Mouse (Mus musculus) MEL (cell line): ENCODE measurements at regions not wholly inside any gene's neighbourhood (a gene's known extent, or its start where the extent isn't known, plus 50 kb on each side); places are given as distances from the start of the nearest gene placed in this dataset.

Source experiments
- CTCF ChIP-seq, 3 experiments: IDR thresholded peaks in 2 of 3; conservative IDR thresholded peaks in 1 of 3; 2 replicates each; pipeline ENCODE4 v1.5.1; 2011 to 2012; ENCODE audit warnings: low read length in 3 of 3, low read depth in 2 of 3, mild to moderate bottlenecking in 2 of 3, improper control_type of control experiment in 1 of 3, inconsistent platforms in 1 of 3, mixed read lengths in 1 of 3, moderate library complexity in 1 of 3; ENCODE audit not compliant: control insufficient read depth in 1 of 3, insufficient read depth in 1 of 3, poor library complexity in 1 of 3, severe bottlenecking in 1 of 3
- EP300 ChIP-seq, 2 experiments: IDR thresholded peaks; 2 replicates each; pipeline ENCODE4 v1.6.1; 2011; ENCODE audit warnings: improper control_type of control experiment in 2 of 2, low read length in 2 of 2, low read depth in 1 of 2, mild to moderate bottlenecking in 1 of 2
- MAZ ChIP-seq: IDR thresholded peaks from 2 replicates; pipeline ENCODE4 v1.6.1; 2012; ENCODE audit warnings: low read depth, mild to moderate bottlenecking, inconsistent platforms, low read length, improper control_type of control experiment
- MEF2A ChIP-seq: IDR thresholded peaks from 2 replicates; pipeline ENCODE4 v1.6.1; 2014; ENCODE audit warnings: low read depth, mild to moderate bottlenecking, inconsistent platforms, low read length, improper control_type of control experiment; ENCODE audit not compliant: poor library complexity, insufficient replicate concordance, severe bottlenecking; ENCODE audit errors: extremely low read depth
- MXI1 ChIP-seq: IDR thresholded peaks from 2 replicates; pipeline ENCODE4 v1.6.1; 2011; ENCODE audit warnings: mild to moderate bottlenecking, low read depth, low read length, improper control_type of control experiment
- NRF1 ChIP-seq: IDR thresholded peaks from 2 replicates; pipeline ENCODE4 v1.6.1; 2014; ENCODE audit warnings: low read depth, mild to moderate bottlenecking, inconsistent platforms, low read length, improper control_type of control experiment, moderate library complexity; ENCODE audit not compliant: poor library complexity, insufficient read depth, severe bottlenecking
- POLR2AphosphoS2 ChIP-seq: IDR thresholded peaks from 2 replicates; pipeline ENCODE4 v1.6.1; 2011; ENCODE audit warnings: low read length, improper control_type of control experiment
- USF1 ChIP-seq: IDR thresholded peaks from 2 replicates; pipeline ENCODE4 v1.6.1; 2014; ENCODE audit warnings: low read depth, mild to moderate bottlenecking, inconsistent platforms, low read length, improper control_type of control experiment, moderate library complexity

- TF ChIP-seq EP300 (IDR thresholded peaks at IDR 0.05; ENCODE audit: low read depth in 1 of 2, low read length in 2 of 2), result no peak
- no peak for TF ChIP-seq USF1
- TF ChIP-seq CTCF (IDR thresholded peaks at IDR 0.05 in 2 of 3, conservative IDR thresholded peaks at IDR 0.05 in 1 of 3; ENCODE audit: control insufficient read depth in 1 of 3, insufficient read depth in 1 of 3, low read depth in 2 of 3, low read length in 3 of 3, poor library complexity in 1 of 3, severe bottlenecking in 1 of 3), result peak in 2 of 3 experiments; percentile 24 to 82; a peak in 3 of 6 replicates
- no peak for TF ChIP-seq POLR2AphosphoS2
- no peak for TF ChIP-seq MEF2A
- no peak for TF ChIP-seq MAZ
- no peak for TF ChIP-seq NRF1
- TF ChIP-seq MXI1, result no peak
These were observed 824.6 kb downstream of the Basp1 start for GRCm38 (mm10) chr15:24588943-24589342.
